Mouse (Mus musculus) leukemia stem cell, adult 10-12 weeks (primary cell): ENCODE measurements around the gene Six5. TPM values are rescaled to one million over a fixed set of nuclear protein-coding genes. Genes with fewer than 3 reads are reported as not detected.

ENCODE experiments used
- polyA plus RNA-seq: library from polyadenylated mRNA; stranded (reverse); fragments of >175 nt; gene quantifications from 2 replicates; pipeline ENCODE4 v1.2.3, GENCODE M21; 2012; ENCODE audit warnings: low replicate concordance

Six5 gene
- polyA plus RNA-seq: 10.2 and 12.1 TPM in 2 replicates

DNA sequence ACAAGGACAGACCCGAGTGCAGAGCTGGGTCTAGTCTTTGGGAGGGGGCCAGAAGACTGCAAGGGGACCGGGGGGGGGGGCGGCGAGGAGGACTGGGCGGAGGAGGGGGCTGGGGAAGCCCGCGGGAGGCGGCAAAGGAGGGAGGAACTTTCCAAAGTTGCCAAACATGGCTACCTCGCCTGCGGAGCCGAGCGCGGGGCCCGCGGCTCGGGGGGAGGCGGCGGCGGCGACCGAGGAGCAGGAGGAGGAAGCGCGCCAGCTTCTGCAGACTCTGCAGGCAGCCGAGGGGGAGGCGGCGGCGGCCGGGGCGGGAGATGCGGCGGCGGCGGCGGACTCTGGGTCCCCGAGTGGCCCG lies at the start of gene Six5:
Six5 (plus strand) TSS at position 124 of the 355 bp plus-strand sequence.

DNA sequence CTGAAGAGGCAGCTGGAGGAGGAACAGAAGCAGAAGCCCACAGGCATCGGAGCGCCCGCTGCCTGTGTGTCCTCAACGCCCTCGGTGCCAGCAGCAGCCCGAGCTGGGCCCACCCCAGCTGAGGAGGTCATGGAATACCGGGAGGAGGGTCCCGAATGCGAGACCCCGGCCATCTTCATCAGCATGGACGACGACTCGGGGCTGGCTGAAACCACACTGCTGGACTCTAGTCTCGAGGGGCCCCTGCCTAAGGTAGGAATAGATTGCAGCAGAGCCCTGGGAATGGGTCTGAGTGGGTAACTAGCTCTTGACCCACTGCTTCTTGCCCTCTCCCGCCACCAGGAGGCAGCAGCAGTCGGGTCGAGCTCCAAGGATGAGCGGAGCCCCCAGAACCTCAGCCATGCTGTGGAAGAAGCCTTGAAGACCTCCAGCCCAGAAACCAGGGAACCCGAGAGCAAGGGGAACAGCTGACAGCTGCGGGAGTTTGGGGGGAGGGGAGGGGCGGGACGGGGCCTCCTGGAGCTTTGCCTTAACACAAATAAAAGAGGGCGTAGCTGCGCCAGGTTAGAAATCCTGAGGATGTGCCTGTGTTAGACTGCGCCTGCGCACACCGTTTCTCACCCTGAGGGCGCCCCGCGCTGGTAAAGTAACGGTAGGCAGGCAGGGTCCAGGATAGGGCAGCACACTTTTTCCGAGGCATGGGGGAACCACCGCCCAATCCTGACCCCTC lies 40.2 kb upstream of the Six5 start, which contains the start of gene Rsph6a:
Rsph6a (plus strand) TSS at position 644 of the 730 bp plus-strand sequence.

DNA sequence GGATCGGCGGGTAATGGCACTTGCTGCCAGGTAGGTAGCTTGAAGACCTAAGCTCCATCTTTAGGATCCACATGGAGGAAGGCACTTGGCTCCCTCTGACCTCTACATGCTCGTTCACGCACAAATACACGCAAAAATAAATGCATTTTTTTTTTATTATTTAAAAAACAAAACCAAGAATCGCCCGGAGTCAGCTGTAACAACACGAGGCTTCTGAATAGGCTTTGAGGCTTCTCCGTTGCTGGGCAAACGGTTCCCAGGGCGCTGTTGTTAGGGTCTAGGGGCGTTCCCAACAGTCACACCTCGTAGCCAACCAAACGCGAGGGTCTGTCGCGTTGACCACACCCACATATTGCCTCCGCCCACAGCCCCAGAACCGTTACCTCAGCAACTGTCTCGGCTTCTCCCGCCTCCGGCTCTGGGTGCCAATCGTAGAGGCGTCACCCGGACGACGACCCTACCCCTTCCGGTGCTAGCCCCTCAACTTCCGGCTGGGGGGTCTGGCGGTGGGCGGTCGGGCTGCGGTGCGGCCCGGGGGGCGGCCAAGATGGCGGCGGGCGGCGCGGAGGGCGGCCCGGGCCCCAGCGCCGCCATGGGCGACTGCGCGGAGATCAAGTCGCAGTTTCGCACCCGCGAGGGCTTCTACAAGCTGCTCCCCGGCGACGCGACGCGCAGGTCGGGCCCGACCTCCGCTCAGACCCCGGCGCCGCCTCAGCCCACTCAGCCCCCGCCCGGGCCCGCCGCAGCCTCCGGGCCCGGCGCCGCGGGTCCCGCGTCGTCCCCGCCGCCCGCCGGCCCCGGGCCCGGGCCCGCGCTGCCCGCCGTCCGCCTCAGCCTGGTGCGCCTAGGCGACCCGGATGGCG lies 18.4 kb upstream of the Six5 start, which contains the start of gene Dmwd:
Dmwd (plus strand) TSS at position 505 of the 863 bp plus-strand sequence.

GRCm38 (mm10) chr7:19083701-19084100 lies 10.7 kb upstream of the Six5 start, which contains the start of gene Dmpk:
Dmpk (plus strand) TSS chr7:19083849.

DNA sequence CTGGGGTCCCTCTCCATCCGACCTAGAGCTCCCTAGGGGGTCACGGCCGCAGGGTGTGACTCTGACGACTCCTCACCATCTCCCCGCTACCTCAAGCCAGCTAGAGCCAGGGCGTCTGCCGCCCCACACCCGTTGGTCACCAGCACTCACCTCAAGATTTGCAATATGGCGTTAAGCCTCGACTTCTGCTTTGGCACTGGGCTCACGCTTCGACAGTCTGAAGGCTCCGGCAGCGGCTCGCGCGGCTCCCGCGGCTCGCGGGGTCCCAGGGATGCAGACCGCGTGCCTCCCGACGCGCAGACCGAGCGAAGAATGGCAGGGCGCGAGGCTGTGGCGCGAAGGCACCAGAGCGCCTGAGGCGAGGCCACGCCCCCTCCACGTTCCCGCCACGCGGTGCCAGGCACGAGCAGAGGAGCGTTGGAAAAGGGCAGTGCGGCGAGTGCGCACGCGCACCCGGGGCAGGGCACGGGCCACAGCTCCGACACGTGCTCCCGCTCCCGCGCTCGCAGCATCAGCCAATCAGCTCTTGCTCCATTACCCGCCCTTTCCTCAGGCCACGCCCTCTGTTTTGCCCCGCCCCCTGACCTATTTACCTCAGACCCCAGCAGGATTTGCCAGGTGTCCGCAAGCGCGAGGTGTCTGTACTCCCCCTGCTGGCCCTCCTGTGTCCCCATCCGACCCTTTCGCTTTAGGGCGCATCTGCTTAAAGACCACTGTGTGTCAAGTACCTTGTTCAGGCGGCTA lies 23.8 kb downstream of the Six5 start, which contains the start of gene Gm4969:
Gm4969 (minus strand) TSS at position 341 of the 744 bp plus-strand sequence.

GRCm38 (mm10) chr7:19119631-19120429 lies 25.4 kb downstream of the Six5 start, which contains the start of gene Fbxo46:
Fbxo46 (plus strand) TSS chr7:19119859.

Other genes with a start within 250 kb of the Six5 start
- gene Pglyrp1, start 223.3 kb upstream of the Six5 start, polyA plus RNA-seq: 5.5 and 12.4 TPM in 2 replicates
- gene Ccdc61, start 184.2 kb upstream of the Six5 start, polyA plus RNA-seq: 73.1 and 106 TPM in 2 replicates
- 0.39 and 0.47 TPM in 2 replicates for gene Nova2, start 168.7 kb upstream of the Six5 start, polyA plus RNA-seq
- gene Nanos2, start 107.2 kb upstream of the Six5 start, polyA plus RNA-seq: not detected in 2 replicates
- gene Mypop, start 103.3 kb upstream of the Six5 start, polyA plus RNA-seq: 0.99 and 3.6 TPM in 2 replicates
- 116 and 192 TPM in 2 replicates for gene Irf2bp1, start 90.5 kb upstream of the Six5 start, polyA plus RNA-seq
- gene Foxa3, start 71.1 kb upstream of the Six5 start, polyA plus RNA-seq: 0.11 TPM in 2 replicates
- 181 and 223 TPM in 2 replicates for gene Sympk, start 70.2 kb upstream of the Six5 start, polyA plus RNA-seq
- 0.19 TPM in 1 of 2 replicates, not detected in the other for gene Rsph6a, start 39.9 kb upstream of the Six5 start, polyA plus RNA-seq
- gene Dmwd, start 18.4 kb upstream of the Six5 start, polyA plus RNA-seq: 85.8 and 98.6 TPM in 2 replicates
- gene Dmpk, start 10.7 kb upstream of the Six5 start, polyA plus RNA-seq: 62.6 and 65.4 TPM in 2 replicates
- 0.07 TPM in 1 of 2 replicates, not detected in the other for gene Gm4969, start 23.8 kb downstream of the Six5 start, polyA plus RNA-seq
- 28.1 and 39.2 TPM in 2 replicates for gene Fbxo46, start 25.3 kb downstream of the Six5 start, polyA plus RNA-seq
- gene Qpctl, start 54.7 kb downstream of the Six5 start, polyA plus RNA-seq: 9.8 and 13.7 TPM in 2 replicates
- gene Snrpd2, start 55.1 kb downstream of the Six5 start, polyA plus RNA-seq: 24.1 and 39.0 TPM in 2 replicates
- gene Gipr, start 71.5 kb downstream of the Six5 start, polyA plus RNA-seq: 0.07 TPM in 1 of 2 replicates, not detected in the other
- 6.5 and 12.1 TPM in 2 replicates for gene Eml2, start 81.8 kb downstream of the Six5 start, polyA plus RNA-seq
- 0.88 and 1.3 TPM in 2 replicates for gene Gpr4, start 117.9 kb downstream of the Six5 start, polyA plus RNA-seq
- 10.7 and 15.7 TPM in 2 replicates for gene Opa3, start 133.7 kb downstream of the Six5 start, polyA plus RNA-seq
- gene Vasp, start 177.2 kb downstream of the Six5 start, polyA plus RNA-seq: 240 and 739 TPM in 2 replicates
- gene Ppm1n, start 185.5 kb downstream of the Six5 start, polyA plus RNA-seq: 0.62 and 1.2 TPM in 2 replicates
- 0.57 and 1.1 TPM in 2 replicates for gene Rtn2, start 188.0 kb downstream of the Six5 start, polyA plus RNA-seq
- 1.1 and 5.9 TPM in 2 replicates for gene Fosb, start 215.5 kb downstream of the Six5 start, polyA plus RNA-seq